Mouse (Mus musculus): Measurements from ENCODE around the gene Gm42715.
"Not testable (repeated sequence)": the region's sequence is repeated elsewhere in the genome, so short reads cannot be mapped to it uniquely, and the experiment has no call there.

Gene Gm42715

DNA sequence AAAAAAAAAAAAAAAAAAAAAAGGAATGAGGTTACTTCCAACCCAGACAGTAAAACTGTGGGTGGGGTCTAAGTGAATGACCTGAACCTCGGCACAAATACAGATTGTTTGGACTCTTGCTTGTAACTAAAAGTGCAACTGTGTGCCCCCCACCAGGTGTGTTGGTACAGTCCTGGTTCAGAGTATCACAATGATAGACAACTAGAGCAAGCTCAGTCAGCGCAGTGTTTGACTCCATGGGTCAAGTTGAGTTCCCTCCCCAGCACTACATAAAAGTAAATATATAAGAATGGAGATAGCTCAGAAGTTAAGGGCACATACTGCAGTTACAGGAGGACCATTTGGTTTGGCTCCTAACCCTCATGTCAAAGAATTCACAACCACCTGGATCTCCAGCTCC is 22.0 kb upstream of the Gm42715 start:
- DNase-seq (ENCODE audit: low spot score in 2 of 2), result no peak

DNA sequence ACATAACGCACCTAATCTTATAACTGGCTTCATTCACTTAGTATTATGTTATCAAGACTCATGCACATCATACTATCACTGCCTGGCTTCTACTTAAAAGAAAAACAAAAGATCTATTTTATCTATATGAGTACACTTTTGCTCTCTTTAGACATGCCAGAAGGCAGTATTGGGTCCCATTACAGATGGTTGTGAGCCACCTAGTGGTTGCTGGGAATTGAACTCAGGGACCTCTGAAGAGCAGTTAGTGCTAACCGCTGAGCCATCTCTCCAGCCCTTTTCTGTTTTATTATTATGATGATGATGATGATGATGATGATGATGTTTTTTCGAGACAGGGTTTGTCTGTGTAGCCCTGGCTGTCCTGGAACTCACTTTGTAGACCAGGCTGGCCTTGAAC is 21.0 kb upstream of the Gm42715 start:
- DNase-seq (ENCODE audit: low spot score in 2 of 2), result peak; percentile 57 to 63

DNA sequence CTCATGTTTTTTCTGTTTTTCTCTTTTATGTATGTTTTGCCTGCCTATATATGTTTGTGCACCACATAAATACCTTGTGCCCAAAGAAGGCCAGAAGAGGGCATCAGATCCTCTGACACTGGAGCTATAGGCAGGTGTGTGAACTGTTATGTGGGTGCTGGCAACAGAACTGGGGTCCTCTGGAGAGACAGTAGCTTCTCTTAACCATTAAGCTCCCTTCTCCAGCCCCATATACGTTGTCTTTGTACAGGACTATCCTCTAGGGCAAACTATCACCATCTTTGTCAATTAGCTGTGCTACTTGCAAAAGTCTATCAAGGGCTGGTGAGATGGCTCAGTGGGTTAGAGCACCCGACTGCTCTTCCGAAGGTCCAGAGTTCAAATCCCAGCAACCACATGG is 11.1 kb upstream of the Gm42715 start:
- no peak for DNase-seq (ENCODE audit: low spot score in 2 of 2)

- not testable (repeated sequence) for DNase-seq (ENCODE audit: low spot score in 2 of 2)
Measured at GRCm38 (mm10) chr7:127509830-127510229, 9.6 kb upstream of the Gm42715 start.

DNA sequence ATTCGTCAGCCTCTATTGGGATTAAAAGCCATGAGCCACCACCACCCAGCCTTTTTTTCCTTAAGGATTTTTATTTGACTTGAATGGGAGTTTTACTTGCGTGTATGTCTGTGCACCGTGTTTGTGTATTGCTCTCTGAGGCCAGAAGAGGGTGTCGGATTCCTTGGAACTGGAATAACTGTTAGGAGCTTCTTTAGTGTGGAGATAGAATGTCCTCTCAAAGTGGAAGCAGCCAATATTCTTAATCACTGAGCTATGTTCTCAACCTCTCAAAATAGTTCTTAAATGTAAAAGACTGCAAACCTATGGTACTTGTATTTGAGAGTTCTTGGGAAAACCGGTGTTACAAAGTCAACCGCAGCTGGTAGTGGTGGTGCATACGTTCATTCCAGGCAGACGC is 8.1 kb upstream of the Gm42715 start:
- no peak for DNase-seq (ENCODE audit: low spot score in 2 of 2)

DNA sequence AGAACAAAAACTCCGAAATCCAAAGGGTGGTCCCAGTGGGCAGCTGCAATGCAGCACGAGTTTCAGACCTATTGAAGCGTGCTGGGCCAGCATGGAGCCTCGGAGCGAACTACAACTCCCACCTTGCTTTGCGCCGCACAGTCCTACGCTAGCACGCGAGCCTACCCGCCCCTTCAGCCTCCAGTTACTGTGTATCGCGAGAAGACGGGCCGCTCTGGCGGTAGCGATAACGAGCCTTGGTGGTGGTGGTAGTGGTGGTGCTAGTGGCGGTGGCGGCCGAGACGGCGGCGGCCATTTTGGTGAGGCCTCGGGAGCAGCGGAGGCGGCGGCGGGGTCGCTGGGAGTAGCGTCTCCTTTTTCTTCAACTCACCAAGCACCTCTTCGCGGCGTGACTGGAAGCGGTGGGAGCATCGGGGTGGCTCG is 7.6 kb upstream of the Gm42715 start, which contains the start of gene Srcap:
TSS of gene Srcap (plus strand) at position 176 of the 423 bp plus-strand sequence.
- DNase-seq (ENCODE audit: low spot score in 2 of 2), result peak; percentile 98

DNA sequence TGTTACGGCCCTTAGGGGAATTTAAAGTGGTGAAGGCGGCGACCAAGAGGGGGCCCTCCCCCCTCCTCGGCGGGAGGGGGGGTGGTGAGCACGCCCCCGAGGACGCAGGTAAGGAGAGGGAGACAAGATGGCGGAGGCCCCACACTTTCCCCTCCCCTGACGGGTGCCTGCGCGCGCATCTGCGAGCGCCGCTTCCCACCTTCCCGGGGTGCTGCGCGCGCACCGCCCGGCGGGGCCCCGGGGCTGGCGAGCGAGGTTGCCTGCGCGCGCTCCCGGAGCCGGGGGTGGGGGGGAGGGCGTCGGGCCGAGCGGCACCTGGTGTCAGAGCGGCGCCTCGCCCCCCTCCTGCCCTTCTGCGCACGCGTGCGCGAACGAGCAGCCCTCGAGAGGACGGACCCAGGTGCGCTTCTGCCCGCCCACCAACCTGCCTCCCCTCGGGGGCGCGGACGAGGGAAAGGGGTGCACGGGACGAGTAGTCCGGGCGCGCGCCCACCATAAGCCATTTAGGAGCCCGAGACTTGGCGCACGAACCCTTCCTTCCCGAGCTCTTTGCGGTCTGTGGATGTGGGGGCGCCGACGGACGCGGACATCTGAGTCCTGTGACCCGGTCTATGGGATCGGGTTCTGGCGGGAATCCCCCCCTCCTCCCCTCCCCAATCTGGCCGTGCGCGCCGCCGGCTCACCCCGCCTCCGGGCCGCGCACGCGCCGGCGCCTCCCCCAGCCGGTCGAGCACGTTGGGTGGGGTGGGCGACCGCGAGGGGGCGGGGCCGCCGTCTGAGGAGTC is 7.0 kb upstream of the Gm42715 start:
- peak; percentile 92 to 94 for DNase-seq (ENCODE audit: low spot score in 2 of 2)

- peak; percentile 33 to 44 for DNase-seq (ENCODE audit: low spot score in 2 of 2)
Measured at GRCm38 (mm10) chr7:127513016-127513390, 6.4 kb upstream of the Gm42715 start.

DNA sequence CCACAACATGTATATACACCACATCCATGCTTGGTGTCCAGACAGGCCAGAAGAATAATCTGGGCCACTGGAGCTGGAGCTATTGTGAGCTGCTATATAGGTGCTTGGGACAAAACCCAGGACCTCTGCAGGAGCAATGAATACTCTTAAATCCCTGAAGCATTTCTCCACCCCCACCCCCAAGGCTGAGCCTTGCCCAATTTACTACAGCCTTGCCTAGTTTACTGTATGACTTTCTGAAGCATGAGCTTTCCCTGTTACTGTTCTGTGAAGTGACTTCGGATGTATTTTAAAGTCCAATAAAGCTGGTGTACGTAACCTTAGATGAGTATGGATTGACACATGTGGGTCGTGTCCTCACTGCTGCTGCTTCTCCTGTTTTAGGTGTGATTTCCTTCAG is 5.6 kb upstream of the Gm42715 start:
- DNase-seq (ENCODE audit: low spot score in 2 of 2), result no peak

GRCm38 (mm10) chr7:127515846-127516245 is 3.5 kb upstream of the Gm42715 start:
- no peak for DNase-seq (ENCODE audit: low spot score in 2 of 2)

DNA sequence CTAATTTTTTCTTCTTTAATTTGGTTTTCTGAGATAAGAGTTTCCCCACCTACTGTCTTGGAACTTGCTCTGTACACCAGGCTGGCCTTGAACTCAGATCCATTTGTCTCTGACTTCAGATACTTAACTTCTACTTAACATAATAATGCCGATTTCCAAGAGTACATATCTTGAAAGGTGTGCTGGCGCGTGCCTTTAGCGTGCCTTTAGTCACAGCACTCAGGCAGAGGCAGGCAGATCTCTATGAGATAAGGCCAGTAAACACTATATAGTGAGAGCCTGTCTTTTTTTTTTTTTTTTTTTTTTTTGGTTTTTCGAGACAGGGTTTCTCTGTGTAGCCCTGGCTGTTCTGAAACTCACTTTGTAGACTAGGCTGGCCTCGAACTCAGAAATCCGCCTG is 3.0 kb upstream of the Gm42715 start:
- no peak for DNase-seq (ENCODE audit: low spot score in 2 of 2)

DNA sequence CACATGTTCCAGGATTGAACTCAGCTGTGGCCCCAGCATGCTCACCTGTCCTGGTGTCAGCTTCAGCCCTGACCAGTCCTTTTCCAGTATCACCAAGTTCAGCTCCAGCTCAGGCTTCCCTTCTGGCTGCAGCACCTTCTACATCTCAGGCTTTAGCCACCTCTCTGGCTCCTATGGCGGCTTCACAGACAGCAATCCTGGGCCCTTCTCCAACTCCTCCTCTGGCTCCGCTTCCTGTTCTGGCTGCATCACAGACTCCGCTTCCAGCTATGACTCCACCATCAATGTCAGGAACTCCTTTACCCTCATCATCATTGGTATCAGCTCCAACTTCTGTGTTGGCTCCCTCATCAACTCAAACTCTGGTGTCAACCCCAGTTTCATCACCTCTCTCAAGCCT is 22.3 kb downstream of the Gm42715 start:
- no peak for DNase-seq (ENCODE audit: low spot score in 2 of 2)

DNA sequence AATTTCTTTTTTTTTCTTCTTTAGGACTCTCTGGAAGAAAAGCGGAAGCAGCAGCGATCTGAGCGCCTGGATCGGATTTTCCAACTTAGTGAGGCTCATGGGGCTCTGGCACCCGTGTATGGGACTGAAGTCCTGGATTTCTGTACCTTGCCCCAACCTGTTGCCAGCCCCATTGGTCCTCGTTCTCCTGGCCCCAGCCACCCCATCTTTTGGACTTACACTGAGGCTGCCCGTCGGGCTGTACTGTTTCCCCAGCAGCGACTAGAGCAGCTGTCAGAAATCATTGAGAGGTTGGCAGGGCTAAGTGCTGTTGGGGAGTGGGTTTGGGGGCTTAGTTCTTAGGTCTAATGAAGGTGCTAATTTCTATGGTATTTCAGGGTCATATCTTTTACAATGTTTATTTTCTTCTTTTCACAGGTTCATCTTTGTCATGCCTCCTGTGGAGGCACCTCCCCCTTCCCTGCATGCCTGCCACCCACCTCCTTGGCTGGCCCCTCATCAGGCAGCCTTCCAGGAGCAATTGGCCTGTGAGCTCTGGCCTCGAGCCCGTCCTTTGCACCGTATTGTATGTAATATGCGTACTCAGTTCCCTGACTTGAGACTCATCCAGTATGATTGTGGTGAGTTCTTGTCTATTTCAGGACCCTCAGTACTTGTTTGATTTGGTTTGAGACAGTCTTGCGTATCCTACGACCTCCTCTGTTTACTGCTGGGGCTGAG is 29.9 kb downstream of the Gm42715 start:
- no peak for DNase-seq (ENCODE audit: low spot score in 2 of 2)

- no peak for DNase-seq (ENCODE audit: low spot score in 2 of 2)
Measured at GRCm38 (mm10) chr7:127551558-127551957, 32.2 kb downstream of the Gm42715 start.

DNA sequence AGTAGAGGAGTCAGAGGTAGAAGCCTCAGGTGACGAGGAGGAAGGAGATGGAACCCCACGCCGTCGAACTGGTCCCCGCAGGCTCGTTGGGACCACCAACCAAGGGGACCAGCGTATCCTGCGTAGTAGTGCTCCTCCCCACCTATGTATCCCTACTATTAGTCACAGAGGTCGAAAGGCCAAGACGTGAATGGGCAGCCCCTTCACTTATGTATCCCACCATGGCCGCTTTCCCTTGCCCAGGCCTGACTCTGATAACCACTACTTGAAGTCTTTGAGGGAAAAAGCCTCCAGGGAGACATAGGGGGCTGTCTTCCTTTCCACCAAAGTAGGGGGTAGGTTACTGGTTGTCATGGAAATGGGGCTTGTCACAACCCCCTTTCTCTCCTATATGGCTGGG is 41.2 kb downstream of the Gm42715 start:
- DNase-seq (ENCODE audit: low spot score in 2 of 2), result no peak

DNA sequence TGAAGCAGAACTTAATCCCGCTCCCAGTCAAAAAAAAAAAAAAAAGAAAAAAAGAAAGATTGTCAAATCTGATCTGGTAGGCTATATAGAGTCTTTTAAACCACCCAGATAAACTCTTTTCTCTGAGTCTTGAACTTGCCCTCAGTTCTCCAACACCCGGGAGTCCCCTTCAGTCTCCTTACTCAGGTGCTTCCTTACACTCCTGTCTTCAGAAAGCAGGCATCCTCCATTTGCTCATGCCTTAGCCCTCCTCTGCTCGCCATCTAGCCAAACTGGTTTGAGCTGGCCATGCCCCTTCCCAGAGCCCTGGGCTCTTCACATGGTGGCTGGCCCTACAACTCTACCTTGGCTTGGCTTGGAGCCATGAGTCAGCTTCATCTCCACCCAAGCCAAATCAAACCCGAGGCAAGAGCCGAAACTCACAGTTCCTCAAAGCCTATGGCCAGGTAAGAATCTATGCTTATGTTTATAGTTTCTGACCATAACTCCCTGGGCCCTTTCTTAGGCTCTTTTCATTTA is 42.0 kb downstream of the Gm42715 start, which contains the start of gene Tmem265:
TSS of gene Tmem265 (plus strand) at position 51 of the 519 bp plus-strand sequence.
- DNase-seq (ENCODE audit: low spot score in 2 of 2), result no peak

GRCm38 (mm10) chr7:127564381-127565150 is 45.2 kb downstream of the Gm42715 start:
- DNase-seq (ENCODE audit: low spot score in 2 of 2), result no peak

GRCm38 (mm10) chr7:127572895-127573471 is 53.6 kb downstream of the Gm42715 start, which contains the start of gene Phkg2:
Gene Phkg2, plus strand, starts transcription at chr7:127573340.
- peak; percentile 96 to 97 for DNase-seq (ENCODE audit: low spot score in 2 of 2)

DNA sequence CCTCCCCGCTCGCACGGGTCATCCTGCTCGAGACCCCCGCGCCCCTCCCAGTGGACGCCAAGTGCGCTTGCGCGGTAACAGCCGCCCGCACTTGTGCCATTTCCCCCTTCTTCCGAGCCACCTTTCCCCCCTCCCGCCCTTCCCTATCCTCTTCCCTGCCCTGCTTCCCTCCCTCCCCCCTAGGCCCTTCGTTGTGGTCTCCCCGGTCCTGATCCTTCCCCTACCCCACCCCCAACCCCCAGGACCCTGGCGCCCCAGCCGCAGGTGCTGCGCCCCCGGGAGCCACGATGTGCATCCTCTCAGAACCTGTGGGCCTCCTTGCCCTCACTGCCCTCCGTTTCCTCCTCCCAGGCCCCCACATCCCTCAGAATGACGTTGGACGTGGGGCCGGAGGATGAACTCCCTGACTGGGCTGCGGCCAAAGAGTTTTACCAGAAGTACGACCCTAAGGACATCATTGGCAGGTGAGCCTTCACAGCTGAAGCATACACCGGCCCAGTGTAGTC is 54.2 kb downstream of the Gm42715 start:
- DNase-seq (ENCODE audit: low spot score in 2 of 2), result no peak

GRCm38 (mm10) chr7:127574115-127574514 is 54.7 kb downstream of the Gm42715 start:
- DNase-seq (ENCODE audit: low spot score in 2 of 2), result no peak

DNA sequence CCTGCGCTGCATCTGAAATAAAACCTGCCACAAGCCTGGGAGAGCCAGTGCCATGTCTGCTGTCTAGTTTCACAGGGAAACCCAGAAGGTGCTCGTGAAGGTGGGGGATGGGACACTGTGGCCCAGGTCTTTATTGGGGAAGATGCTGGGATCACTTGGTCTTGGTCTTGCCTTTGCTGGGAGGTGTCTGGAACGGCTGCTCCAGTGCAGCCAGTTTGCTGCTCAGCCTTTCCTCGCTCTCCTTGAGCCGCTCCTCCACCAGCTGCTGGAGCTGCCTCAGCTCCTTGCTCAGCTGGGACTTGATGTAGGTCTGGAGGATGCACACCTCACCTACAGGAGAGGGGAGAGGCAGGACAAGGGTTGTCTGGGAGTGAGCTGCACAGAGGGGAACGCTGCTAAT is 63.9 kb downstream of the Gm42715 start:
- DNase-seq (ENCODE audit: low spot score in 2 of 2), result no peak
